Mouse (Mus musculus): Measurements from ENCODE around the gene Pecam1.
"Not testable (repeated sequence)": the region's sequence is repeated elsewhere in the genome, so short reads cannot be mapped to it uniquely, and the experiment has no call there.

The Pecam1 gene

DNA sequence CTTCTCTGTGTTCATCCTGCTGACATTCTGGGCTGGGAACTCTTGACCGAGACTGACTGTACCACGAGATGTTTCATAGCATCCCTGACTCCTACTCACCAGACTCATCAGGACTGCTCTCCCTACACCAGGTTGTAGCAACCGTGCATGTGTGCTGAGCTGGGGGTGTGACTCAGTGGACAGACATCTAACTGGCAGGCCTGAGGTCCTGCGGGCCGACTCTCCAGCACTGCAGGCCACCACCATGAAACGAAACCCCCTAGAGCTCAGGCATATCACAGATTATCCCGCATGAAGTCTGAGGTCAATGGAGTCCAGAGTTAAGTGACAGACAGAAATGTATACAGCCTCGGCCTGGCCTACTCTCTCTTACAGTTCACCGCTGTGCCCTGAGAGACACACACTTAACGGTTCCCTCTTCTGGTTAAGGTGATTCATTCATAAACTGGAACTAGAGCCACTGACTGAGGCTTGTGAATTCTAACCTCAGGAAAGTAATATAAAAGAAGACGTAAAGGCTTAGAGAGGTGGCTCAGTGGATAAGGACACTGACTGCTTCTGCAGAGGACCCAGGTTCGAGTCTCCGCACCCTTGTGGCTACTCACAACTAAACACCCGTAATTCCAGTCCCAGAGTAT, 83.8 kb downstream of the Pecam1 start:
- DNase-seq (ENCODE audit: low spot score in 2 of 2), result no peak

DNA sequence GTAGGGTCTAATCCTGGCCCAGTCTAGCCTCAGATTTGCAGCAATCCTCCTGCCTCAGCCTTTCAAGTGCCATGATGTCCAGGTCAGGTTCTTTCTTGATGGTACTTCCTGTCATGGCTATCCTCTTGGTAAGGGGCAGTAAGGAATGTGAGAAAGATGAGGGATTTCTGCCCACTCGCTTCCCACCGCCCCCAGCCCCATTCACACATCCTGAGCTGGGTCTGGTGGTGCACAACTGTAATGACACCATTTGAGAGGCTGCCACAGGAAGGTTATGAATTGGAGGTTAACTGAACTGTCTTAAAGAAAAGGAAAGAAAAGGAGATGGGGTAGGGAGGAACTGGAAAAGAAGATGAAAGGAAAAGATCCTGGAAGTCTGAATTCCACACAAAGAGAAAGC, 84.6 kb downstream of the Pecam1 start:
- no peak for DNase-seq (ENCODE audit: low spot score in 2 of 2)

DNA sequence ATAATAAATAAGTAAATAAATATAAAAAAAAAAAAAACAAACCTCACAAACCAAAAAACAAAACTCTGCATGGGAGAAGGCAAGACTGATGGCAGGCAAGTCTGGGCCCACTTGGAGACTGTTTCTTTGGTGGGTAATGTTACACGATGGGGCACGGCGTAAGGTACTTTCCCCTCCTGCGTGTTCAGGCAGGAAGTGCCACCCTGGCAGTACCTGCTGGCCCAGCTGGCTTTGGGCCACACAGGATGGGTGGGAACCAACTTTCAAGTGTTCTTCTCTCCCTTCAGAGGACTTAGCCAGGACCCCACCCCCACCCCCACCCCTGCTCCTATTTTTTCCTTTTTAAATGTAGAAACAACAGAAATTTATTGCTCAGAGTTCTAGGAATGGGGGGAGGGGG, 85.1 kb downstream of the Pecam1 start:
- DNase-seq (ENCODE audit: low spot score in 2 of 2), result peak in 1 of 2 experiments; percentile 50

DNA sequence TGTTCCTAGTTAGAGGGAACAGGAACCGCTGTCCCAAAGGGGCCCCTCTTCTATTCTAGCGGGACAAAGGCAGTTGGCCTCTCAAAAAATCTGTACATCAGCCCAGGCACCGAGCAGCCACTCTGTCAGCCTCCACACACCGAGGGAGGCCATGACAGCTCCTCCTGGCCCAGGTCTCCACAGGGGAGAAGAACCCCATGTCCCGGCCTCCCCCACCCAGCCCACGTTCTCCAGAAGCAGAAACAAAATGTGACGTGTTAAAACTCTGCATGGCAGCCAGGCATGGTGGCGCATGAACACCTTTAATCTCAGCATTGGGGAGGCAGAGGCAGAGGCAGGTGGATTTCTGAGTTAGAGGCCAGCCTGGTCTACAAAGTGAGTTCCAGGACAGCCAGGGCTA, 85.7 kb downstream of the Pecam1 start:
- DNase-seq (ENCODE audit: low spot score in 2 of 2), result no peak

DNA sequence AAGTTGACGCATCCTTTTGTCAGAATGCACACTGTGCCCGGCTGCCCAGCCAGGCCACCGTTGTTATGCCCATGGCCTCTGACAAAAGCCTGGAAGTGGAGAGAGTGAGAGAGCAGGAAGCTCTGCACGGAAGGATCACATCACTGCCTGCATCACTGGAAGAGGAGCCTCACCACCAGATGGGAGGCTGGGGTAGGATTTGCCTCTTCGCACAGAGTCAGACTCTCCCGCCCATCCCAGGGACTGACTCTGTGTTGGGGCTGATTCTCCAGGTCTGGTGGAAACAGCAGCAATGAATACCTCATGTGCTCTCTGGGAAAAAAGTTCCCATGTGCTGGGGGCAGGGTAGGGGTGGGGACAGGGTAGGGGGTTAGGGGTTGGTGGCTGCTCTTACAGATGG, 86.6 kb downstream of the Pecam1 start:
- DNase-seq (ENCODE audit: low spot score in 2 of 2), result no peak

DNA sequence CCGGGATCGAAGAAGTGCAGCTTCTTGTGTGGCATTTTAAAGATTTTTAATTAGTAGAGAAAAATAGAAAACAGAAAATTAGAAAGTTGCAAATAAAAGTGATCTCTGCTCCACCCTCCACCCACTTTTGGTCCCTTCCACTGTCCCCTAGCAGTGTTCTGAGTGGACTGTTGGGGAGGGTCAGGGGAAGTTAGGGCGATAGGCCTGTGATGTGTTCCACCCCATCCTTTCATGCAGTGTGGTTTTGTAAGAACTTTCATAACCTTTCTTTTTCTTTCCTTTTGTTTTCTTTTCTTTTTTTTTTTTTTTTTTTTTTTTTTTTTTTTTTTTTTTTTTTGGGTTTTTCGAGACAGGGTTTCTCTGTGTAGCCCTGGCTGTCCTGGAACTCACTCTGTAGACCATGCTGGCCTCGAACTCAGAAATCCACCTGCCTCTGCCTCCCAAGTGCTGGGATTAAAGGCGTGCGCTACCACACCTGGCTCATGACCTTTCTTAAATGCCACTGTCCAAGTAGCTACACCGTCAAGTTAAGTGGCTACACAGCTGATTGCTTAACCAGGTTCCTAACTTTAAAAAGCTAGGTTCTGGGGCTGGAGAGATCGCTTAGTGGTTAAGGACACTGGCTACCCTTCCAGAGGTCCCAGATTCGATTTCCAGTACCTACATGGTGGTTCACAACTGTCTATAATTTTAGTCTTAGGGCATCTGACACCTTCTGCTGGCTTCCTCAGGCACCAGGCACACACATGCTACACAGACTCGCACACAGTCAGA, 87.6 kb downstream of the Pecam1 start:
- DNase-seq (ENCODE audit: low spot score in 2 of 2), result no peak

DNA sequence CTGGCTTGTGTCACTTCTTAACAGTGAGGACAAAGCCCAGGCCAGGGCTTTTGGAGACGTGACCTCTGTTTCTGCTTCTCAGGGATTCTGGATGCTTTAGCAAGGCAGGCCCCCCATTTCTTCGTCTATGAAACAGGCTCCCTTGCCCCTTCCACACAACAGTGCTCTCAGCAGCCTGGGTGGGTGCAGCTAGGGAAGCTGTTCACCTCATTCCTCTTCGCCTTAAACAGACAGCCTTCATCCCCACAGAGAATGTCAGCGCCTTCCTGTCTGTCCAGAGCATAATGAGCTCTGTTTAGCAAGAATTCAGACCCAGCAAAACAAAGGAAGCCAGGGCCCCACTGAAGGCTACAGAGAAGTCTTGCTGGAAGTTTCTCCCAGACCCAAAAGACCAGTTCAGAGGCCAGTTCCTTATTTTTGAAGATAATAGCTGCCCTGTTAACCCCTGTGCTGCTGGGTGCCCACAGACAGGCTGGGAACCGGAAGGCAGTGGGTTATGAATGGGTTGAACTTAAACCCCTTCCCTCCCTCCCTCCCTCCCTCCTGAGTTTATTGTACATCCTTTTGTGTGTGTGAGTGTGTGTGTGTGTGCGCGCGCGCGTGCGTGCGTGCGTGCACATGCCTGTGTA, 89.9 kb downstream of the Pecam1 start:
- DNase-seq (ENCODE audit: low spot score in 2 of 2), result peak in 1 of 2 experiments; percentile 35

DNA sequence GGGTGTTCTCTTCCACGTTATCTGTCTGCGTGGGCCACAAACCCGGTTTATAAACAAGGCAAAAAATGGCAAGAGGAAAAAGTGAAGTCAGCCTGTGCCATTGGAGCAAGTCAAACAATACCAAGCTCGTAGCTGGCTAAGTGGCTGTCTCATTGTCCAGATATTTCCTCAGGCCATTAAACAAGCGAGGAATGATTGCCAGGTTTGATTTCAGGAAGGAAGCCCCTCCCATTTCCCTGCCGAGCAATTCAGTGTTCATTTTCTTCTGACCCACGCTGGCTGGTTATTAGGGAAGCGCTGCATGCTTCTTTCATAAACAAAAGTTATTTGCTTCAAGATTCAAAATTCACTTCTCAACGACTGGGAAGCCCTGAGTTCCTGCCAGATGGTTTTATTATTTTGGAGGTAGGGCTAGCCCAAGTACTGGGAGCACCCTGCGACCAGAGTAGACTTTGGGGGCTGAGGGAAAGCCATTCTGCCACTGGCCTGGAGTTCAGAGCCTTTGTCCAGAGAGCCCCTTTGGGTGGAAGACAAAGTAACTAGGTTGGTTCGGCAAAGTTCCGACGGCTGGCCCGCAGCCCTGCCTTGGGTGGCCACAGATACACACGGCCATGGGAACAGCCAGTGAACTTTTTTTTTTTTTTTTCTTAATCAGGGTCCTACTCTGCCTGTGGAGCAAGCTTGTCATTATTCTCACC, 90.7 kb downstream of the Pecam1 start:
- DNase-seq (ENCODE audit: low spot score in 2 of 2), result no peak

DNA sequence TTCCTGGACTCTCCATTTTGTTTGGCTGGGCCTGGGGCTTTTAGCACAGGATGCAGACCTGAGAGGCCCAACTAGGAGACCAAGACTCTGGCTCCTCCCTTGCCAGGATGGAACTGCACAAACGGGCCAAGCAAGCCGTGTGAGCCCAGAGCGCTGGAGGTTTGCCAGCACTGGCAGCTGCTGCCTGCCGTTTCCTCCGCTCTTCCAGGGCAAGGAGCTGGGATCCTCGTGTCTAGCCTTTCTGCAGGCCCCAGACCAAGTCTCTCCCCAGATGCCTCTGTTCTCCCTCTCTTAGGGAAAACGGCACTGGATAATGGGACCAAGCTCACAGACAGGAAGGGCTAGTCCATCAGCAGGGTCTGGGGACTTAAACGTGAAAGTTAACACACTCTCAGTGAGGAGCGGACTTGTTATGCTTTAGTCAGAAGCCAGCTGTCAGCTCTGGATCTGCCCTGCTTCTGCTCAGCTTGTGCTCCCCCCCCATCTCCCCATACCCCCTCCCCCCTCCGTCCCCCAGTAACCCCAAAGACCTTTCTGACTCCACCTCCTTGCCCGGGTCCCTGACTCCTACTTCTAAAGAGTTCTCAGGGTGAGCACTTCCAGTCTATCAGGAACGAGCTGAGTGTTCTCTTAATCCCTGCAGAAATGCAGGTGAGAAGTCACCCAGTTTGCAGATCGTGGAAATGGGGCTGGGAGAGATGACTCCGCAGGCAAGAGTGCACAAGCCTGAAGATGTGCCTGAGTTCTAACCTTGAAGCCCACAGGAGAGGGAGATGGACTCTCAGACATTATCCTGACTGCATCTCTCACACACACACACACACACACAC, 92.2 kb downstream of the Pecam1 start:
- DNase-seq (ENCODE audit: low spot score in 2 of 2), result no peak

DNA sequence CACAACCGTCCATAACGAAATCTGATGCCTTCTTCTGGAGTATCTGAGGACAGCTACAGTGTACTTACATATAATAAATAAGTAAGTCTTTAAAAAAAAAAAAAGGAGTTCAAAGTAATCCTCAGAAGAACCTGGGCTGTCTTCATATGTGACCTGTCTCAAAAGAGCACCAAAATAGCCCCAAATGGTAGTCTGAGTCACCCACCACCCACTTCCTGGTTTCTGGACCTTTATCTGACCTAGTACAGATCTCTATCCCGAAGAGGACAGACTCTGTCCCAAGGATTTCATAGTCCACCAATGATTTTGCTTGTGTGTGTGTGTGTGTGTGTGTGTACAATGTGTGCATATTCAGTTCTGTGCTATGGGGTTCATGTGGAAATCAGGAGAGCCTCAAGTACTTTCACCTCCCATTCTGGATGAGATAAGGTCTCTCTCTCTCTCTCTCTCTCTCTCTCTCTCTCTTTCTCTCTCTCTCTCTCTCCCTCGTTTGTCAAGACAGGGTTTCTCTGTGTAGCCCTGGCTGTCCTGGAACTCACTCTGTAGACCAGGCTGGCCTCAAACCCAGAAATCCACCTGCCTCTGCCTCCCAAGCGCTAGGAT, 93.4 kb downstream of the Pecam1 start:
- DNase-seq (ENCODE audit: low spot score in 2 of 2), result not testable (repeated sequence)

DNA sequence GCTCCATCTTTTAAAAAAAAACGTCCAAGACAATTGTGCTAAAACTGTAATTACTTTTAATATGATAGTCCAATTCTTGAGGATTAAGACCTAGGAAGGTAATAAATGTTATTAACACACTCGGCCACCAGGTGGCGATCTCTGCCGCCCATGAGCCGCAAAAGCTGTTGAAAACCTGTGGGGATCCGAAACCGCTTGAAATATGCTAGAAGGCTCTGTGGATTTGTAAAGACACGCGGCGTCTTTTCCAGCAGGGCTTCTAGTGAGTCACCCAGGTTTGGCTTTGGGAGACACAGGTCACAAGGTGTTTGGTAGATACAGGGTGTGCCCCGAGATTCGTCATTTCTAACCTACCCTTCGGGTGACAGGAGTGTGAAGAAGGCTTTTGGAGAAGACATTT, 102.1 kb downstream of the Pecam1 start:
- peak; percentile 46 to 74 for DNase-seq (ENCODE audit: low spot score in 2 of 2)

DNA sequence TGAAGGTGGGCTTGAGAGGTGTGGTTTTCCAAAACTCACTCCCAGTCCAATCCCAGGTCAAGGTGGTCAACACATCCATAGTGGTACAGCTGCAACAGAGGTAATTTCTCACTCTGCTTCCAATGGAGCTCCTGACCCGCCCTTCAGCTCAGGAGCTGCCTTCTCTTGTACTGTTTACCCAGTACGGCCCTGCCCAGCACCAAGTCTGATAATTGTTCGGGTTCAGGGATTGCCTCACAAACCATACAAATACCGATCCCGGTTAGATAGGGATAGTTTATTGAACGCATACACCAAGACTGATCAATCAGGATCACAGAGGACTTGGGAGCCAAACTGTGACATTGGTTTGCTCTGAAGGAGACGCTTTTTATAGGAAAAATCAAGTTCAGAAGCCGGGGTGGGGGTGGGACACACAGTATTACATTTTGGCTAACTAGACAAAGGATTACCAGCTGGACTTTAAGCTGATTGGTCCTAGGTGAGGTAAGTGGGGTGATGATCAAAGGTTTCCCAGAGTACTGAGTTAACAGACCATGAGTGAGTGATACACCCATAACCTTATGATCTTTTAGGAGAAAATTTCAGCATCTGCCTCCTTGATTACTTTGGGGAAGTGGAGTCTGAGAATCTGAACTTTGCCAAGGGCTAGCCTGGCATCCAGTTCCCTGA, 107.3 kb downstream of the Pecam1 start:
- no peak for DNase-seq (ENCODE audit: low spot score in 2 of 2)

DNA sequence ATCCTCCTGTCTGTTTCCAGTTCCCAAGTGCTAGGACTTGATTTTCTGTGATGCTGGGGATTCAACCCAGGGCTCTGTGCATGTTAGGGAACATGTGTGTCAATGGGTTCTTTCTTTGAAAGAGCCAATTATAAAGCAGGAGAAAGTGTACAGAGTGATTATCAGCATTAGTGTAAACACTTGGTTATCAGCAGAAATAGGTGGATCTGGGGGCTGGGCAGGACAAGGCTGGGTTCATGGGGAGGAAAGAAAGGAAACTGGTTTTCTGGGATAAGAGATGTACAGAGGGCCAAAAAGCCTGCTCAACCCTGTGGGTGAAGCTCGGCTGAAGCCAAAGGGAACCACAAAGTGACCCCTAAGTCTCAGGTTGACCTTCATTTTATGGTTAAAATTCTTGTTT, 108.8 kb downstream of the Pecam1 start:
- DNase-seq (ENCODE audit: low spot score in 2 of 2), result no peak

DNA sequence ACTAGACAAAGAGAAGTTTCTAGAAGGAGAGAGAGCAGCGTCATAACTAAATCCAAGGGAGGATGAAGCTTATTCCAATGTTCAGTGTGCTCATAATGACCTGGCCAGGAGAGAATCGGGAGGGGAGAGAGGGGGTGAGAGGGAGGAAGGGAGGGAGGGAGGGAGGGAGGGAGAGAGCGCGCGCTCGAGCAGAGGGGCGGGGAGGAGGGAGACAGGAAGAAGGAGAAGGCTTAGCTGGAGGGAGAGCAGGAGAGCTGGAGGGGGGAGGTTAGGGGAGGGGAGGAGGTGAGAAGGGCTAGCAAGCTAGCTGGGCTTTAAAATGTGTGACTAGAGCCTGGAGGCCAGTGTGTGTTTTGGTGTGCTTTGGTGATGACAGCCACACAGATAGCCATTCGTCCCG, 110.4 kb downstream of the Pecam1 start:
- no peak for DNase-seq (ENCODE audit: low spot score in 2 of 2)

DNA sequence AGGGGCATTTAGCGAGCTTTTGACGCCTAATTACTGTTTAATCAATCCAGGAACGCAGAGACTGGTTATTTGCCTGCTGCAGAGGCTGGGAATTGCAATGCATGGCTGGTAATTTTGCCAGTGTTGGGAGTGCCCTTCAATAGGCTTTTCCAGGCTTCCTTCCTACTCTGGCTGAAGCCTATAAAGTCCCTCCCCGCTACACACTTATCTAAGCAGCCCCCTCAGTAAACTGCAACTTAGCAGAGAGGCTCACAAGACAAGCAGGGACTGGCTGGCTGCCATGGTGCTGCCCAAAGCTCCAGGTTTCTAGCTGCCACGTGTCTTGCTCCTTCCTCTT, 111.1 kb downstream of the Pecam1 start:
- DNase-seq (ENCODE audit: low spot score in 2 of 2), result no peak

DNA sequence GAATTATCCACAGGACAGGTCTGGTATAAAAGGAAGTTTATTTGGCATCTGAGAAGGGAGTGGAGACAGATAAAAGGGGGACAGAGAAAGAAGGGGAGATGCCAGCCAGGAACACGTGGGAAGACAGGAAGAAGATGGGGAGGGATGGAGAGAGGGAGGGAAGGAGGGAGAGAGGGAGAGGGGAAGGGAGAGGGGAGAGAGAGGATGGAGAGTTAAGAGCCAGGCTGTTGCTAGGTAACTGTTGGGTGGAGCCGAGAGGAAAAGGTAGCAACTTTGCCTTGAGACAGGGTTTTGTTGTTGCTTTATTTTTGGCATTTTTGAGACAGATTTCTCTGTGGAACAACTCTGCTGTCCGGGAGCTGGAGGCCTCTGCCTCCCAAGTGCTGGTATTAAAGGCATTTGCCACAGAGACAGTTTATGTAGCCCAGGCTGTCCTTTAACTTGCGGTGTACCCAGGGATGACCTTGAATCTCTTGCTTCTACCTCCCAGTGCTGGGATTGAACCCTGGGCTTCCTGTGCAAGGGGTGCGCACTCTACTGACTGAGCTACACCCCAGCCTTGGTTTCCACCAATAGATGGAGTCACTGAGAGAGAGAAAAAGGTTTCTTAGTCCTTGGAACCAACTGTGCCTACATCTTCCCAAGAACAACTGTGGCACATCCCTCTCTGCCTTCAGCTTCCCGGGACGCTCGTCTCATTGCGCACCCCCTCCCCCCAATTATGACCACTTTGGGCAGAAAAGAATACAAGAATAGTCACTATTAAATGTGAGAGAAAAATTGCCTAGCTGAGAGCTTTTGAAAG, 111.7 kb downstream of the Pecam1 start:
- DNase-seq (ENCODE audit: low spot score in 2 of 2), result no peak

DNA sequence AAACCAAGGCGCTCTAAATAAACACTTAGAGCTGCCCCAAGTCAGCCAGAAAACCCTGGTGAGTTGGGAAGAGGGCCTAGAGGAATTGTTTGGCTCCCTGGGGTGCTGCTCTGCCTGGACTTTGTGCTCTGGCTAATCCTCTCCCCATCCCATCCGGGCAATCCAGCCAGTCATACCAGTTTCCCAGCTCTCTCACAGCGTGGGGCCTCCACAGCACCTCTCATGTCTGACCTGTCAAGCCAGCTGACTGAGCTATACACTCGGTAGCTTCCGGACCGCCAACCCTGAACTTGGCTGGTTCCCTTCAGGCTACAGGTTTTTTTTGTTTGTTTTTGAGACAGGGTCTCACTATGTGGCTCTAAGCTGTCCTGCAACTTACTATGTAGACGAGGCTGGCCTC, 112.7 kb downstream of the Pecam1 start:
- DNase-seq (ENCODE audit: low spot score in 2 of 2), result no peak

DNA sequence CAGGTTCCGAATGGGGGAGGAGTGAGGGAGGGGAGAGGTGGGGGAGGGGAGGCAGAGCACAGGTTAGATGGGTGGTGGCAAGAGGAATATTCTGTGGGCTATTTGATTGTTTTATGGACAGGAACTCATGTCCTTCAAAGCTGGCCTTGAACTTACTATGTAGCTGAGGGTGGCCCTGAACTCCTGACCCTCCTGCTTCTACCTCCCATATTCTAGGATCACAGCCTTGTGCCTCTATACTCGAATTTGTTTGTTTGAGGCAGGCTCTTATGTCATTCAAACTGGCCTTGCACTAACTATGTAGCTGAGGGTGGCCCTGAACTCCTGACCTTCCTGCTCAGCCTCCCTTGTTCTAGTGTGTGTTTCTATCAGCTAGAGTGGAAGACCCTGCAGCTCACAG, 114.5 kb downstream of the Pecam1 start:
- DNase-seq (ENCODE audit: low spot score in 2 of 2), result no peak

DNA sequence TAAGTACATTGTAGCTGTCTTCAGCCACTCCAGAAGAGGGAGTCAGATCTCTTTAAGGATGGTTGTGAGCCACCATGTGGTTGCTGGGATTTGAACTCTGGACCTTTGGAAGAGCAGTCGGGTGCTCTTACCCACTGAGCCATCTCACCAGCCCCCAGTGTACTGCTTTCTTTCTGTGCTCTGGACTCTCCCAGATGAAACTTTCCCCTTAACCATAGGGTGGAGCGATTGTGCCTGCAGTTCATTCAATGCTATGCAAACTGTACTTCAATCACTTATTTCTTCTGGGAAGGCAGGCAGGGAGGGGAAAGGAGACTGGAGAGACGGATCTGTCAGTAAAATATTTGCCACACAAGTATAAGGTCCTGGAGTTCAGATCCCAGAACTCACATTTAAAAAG, 116.3 kb downstream of the Pecam1 start:
- not testable (repeated sequence) for DNase-seq (ENCODE audit: low spot score in 2 of 2)

DNA sequence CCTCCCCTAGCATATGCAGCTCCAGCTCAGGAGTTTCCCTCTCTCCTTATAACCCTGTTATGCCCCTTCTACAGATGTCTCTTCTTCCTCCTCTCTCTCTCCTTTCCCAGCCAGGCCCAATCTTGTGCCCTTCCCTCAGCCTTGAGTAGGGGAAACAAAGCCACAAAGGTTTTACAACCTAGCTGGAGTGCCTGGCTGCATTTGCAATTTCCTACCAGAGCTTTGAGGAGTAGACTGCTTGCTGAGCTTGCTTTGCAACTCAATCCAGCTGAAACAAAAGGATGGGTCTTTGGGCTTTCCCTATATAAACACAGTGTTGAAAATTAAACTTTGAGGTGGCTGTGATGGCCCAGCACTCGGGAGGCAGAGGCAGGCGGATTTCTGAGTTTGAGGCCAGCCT, 117.0 kb downstream of the Pecam1 start:
- no peak for DNase-seq (ENCODE audit: low spot score in 2 of 2)

All from spleen, postnatal 14 days (tissue).